Mouse (Mus musculus): ENCODE data around the gene BC016579. TPM values are rescaled to one million over a fixed set of nuclear protein-coding genes. Genes with fewer than 3 reads are reported as not detected.

Gene BC016579
- polyA plus RNA-seq, 1 experiment from 2014 or later: 0.09 TPM

GRCm38 (mm10) chr16:45632420-45632819, 21.4 kb downstream of the BC016579 start:
- Histone ChIP-seq H3K4me1 (ENCODE audit: control insufficient read depth, insufficient read depth, low read length) (no peaks in the 10 kb centered on the region), H3K9ac (ENCODE audit: low read length) (no peak overlapping the region), H3K27me3 (ENCODE audit: control insufficient read depth, insufficient read depth, low read length) (no peaks in the 10 kb centered on the region), H3K4me2 (ENCODE audit: low read depth, severe bottlenecking) (no peak overlapping the region), H3K36me3 (ENCODE audit: control insufficient read depth, insufficient read depth, low read length) (no peaks in the 10 kb centered on the region), H3K9me3 (ENCODE audit: control insufficient read depth, low read length) (no peaks in the 10 kb centered on the region), H3K4me3 (ENCODE audit: low read depth, low read length) (no peak overlapping the region), H3K27ac (replicated peaks; ENCODE audit: low read depth, low read length) (no peak overlapping the region)
- no peak for DNase-seq (ENCODE audit: low spot score)
- no peak for ATAC-seq (ENCODE audit: insufficient number of reproducible peaks, low FRiP score, low TSS enrichment, low read depth)
- WGBS: 82% methylated on average over 4 of the region's 4 CpGs

GRCm38 (mm10) chr16:45630347-45630960, 23.4 kb downstream of the BC016579 start:
- no peak overlapping the region for H3K9ac ChIP-seq (ENCODE audit: low read length)
- WGBS: 52% methylated on average over 5 of the region's 5 CpGs
- H3K4me1 ChIP-seq (ENCODE audit: control insufficient read depth, insufficient read depth, low read length): no peaks in the 10 kb centered on the region
- H3K27ac ChIP-seq (replicated peaks; ENCODE audit: low read depth, low read length): no peak overlapping the region
- no peak overlapping the region for H3K4me2 ChIP-seq (ENCODE audit: low read depth, severe bottlenecking)
- no peak for ATAC-seq (ENCODE audit: insufficient number of reproducible peaks, low FRiP score, low TSS enrichment, low read depth)
- no peaks in the 10 kb centered on the region for H3K36me3 ChIP-seq (ENCODE audit: control insufficient read depth, insufficient read depth, low read length)
- no peaks in the 10 kb centered on the region for H3K9me3 ChIP-seq (ENCODE audit: control insufficient read depth, low read length)
- DNase-seq (ENCODE audit: low spot score): peak; percentile 74
- H3K4me3 ChIP-seq (ENCODE audit: low read depth, low read length): no peak overlapping the region
- no peaks in the 10 kb centered on the region for H3K27me3 ChIP-seq (ENCODE audit: control insufficient read depth, insufficient read depth, low read length)

GRCm38 (mm10) chr16:45629497-45630105, 24.3 kb downstream of the BC016579 start:
- 79% methylated on average over 8 of the region's 8 CpGs for WGBS
- no peak for DNase-seq (ENCODE audit: low spot score)
- Histone ChIP-seq H3K9ac (ENCODE audit: low read length) (no peak overlapping the region), H3K27ac (replicated peaks; ENCODE audit: low read depth, low read length) (no peak overlapping the region), H3K4me3 (ENCODE audit: low read depth, low read length) (no peak overlapping the region), H3K27me3 (ENCODE audit: control insufficient read depth, insufficient read depth, low read length) (no peaks in the 10 kb centered on the region), H3K4me1 (ENCODE audit: control insufficient read depth, insufficient read depth, low read length) (no peaks in the 10 kb centered on the region), H3K4me2 (ENCODE audit: low read depth, severe bottlenecking) (no peak overlapping the region), H3K36me3 (ENCODE audit: control insufficient read depth, insufficient read depth, low read length) (no peaks in the 10 kb centered on the region), H3K9me3 (ENCODE audit: control insufficient read depth, low read length) (no peaks in the 10 kb centered on the region)
- ATAC-seq (ENCODE audit: insufficient number of reproducible peaks, low FRiP score, low TSS enrichment, low read depth): no peak

- H3K4me2 ChIP-seq (ENCODE audit: low read depth, severe bottlenecking): no peak overlapping the region
- no peaks in the 10 kb centered on the region for H3K27me3 ChIP-seq (ENCODE audit: control insufficient read depth, insufficient read depth, low read length)
- H3K36me3 ChIP-seq (ENCODE audit: control insufficient read depth, insufficient read depth, low read length): no peaks in the 10 kb centered on the region
- no peak for ATAC-seq (ENCODE audit: insufficient number of reproducible peaks, low FRiP score, low TSS enrichment, low read depth)
- 83% methylated on average over 2 of the region's 2 CpGs for WGBS
- no peak overlapping the region for H3K27ac ChIP-seq (replicated peaks; ENCODE audit: low read depth, low read length)
- no peak overlapping the region for H3K9ac ChIP-seq (ENCODE audit: low read length)
- H3K9me3 ChIP-seq (ENCODE audit: control insufficient read depth, low read length): no peaks in the 10 kb centered on the region
- no peaks in the 10 kb centered on the region for H3K4me1 ChIP-seq (ENCODE audit: control insufficient read depth, insufficient read depth, low read length)
- H3K4me3 ChIP-seq (ENCODE audit: low read depth, low read length): no peak overlapping the region
- no peak for DNase-seq (ENCODE audit: low spot score)
Measured at GRCm38 (mm10) chr16:45625342-45625741, 28.5 kb downstream of the BC016579 start.

- Histone ChIP-seq H3K36me3 (ENCODE audit: control insufficient read depth, insufficient read depth, low read length) (no peaks in the 10 kb centered on the region), H3K9ac (ENCODE audit: low read length) (no peak overlapping the region), H3K4me1 (ENCODE audit: control insufficient read depth, insufficient read depth, low read length) (no peaks in the 10 kb centered on the region), H3K9me3 (ENCODE audit: control insufficient read depth, low read length) (no peaks in the 10 kb centered on the region), H3K4me3 (ENCODE audit: low read depth, low read length) (no peak overlapping the region), H3K27ac (replicated peaks; ENCODE audit: low read depth, low read length) (no peak overlapping the region), H3K4me2 (ENCODE audit: low read depth, severe bottlenecking) (no peak overlapping the region), H3K27me3 (ENCODE audit: control insufficient read depth, insufficient read depth, low read length) (no peaks in the 10 kb centered on the region)
- no peak for DNase-seq (ENCODE audit: low spot score)
- no peak for ATAC-seq (ENCODE audit: insufficient number of reproducible peaks, low FRiP score, low TSS enrichment, low read depth)
- WGBS: 91% methylated on average over 2 of the region's 2 CpGs
Measured at GRCm38 (mm10) chr16:45624791-45625190, 29.1 kb downstream of the BC016579 start.

GRCm38 (mm10) chr16:45623230-45623629, 30.6 kb downstream of the BC016579 start:
- no peaks in the 10 kb centered on the region for H3K27me3 ChIP-seq (ENCODE audit: control insufficient read depth, insufficient read depth, low read length)
- 89% methylated on average over 4 of the region's 4 CpGs for WGBS
- no peaks in the 10 kb centered on the region for H3K4me1 ChIP-seq (ENCODE audit: control insufficient read depth, insufficient read depth, low read length)
- no peak overlapping the region for H3K4me3 ChIP-seq (ENCODE audit: low read depth, low read length)
- H3K36me3 ChIP-seq (ENCODE audit: control insufficient read depth, insufficient read depth, low read length): no peaks in the 10 kb centered on the region
- H3K9me3 ChIP-seq (ENCODE audit: control insufficient read depth, low read length): no peaks in the 10 kb centered on the region
- ATAC-seq (ENCODE audit: insufficient number of reproducible peaks, low FRiP score, low TSS enrichment, low read depth) (no peak), DNase-seq (ENCODE audit: low spot score) (no peak)
- H3K4me2 ChIP-seq (ENCODE audit: low read depth, severe bottlenecking): no peak overlapping the region
- H3K9ac ChIP-seq (ENCODE audit: low read length): no peak overlapping the region
- no peak overlapping the region for H3K27ac ChIP-seq (replicated peaks; ENCODE audit: low read depth, low read length)

- no peak overlapping the region for H3K4me3 ChIP-seq (ENCODE audit: low read depth, low read length)
- H3K9ac ChIP-seq (ENCODE audit: low read length): no peak overlapping the region
- DNase-seq (ENCODE audit: low spot score): no peak
- no peaks in the 10 kb centered on the region for H3K9me3 ChIP-seq (ENCODE audit: control insufficient read depth, low read length)
- H3K27me3 ChIP-seq (ENCODE audit: control insufficient read depth, insufficient read depth, low read length): no peaks in the 10 kb centered on the region
- no peaks in the 10 kb centered on the region for H3K36me3 ChIP-seq (ENCODE audit: control insufficient read depth, insufficient read depth, low read length)
- no peak overlapping the region for H3K27ac ChIP-seq (replicated peaks; ENCODE audit: low read depth, low read length)
- H3K4me2 ChIP-seq (ENCODE audit: low read depth, severe bottlenecking): no peak overlapping the region
- no peak for ATAC-seq (ENCODE audit: insufficient number of reproducible peaks, low FRiP score, low TSS enrichment, low read depth)
- 80% methylated on average over 8 of the region's 8 CpGs for WGBS
- no peaks in the 10 kb centered on the region for H3K4me1 ChIP-seq (ENCODE audit: control insufficient read depth, insufficient read depth, low read length)
Measured at GRCm38 (mm10) chr16:45619751-45620375, 34.0 kb downstream of the BC016579 start.

GRCm38 (mm10) chr16:45615944-45616343, 37.9 kb downstream of the BC016579 start:
- Histone ChIP-seq H3K27me3 (ENCODE audit: control insufficient read depth, insufficient read depth, low read length) (no peaks in the 10 kb centered on the region), H3K4me3 (ENCODE audit: low read depth, low read length) (no peak overlapping the region), H3K9me3 (ENCODE audit: control insufficient read depth, low read length) (no peaks in the 10 kb centered on the region), H3K36me3 (ENCODE audit: control insufficient read depth, insufficient read depth, low read length) (no peaks in the 10 kb centered on the region), H3K4me2 (ENCODE audit: low read depth, severe bottlenecking) (no peak overlapping the region), H3K9ac (ENCODE audit: low read length) (no peak overlapping the region), H3K4me1 (ENCODE audit: control insufficient read depth, insufficient read depth, low read length) (no peaks in the 10 kb centered on the region), H3K27ac (replicated peaks; ENCODE audit: low read depth, low read length) (no peak overlapping the region)
- WGBS: 94% methylated on average over 1 of the region's 1 CpGs
- ATAC-seq (ENCODE audit: insufficient number of reproducible peaks, low FRiP score, low TSS enrichment, low read depth) (no peak), DNase-seq (ENCODE audit: low spot score) (no peak)

All from limb, embryonic 11.5 days (tissue).